Mouse (Mus musculus) heart, postnatal 4 days (tissue): ENCODE measurements around the gene Il20rb. TPM values are rescaled to one million over a fixed set of nuclear protein-coding genes. Genes with fewer than 3 reads are reported as not detected.

Source experiments
- DNase-seq: peaks from one replicate; pipeline ENCODE4 v3.0.0; 2021
- total RNA-seq, 2 experiments: library from RNA; stranded (reverse); gene quantifications; 2 replicates each; pipeline ENCODE4 v1.2.3; 2021

The Il20rb gene
- 1 to 10 TPM; 4.3 TPM for total RNA-seq

DNA sequence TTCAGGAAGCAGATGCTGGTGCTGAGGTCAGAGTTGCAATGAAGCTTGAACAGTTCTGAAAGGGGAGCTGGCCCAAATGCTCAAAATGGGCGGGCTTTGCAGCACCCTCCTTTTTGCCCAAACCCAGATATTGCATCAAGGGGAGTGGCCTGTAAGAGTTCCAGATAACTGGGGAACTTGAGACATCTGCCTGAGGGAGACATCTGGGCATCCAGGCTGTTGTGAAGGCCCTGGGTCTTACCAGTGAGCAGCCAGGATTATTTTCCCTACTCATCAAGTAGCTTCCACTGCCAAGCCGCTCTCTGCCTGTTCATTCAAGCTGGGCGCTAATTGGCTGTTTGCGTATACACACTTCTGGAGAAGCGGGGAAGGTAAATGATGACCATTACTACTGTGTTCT lies at the start of gene Il20rb:
Il20rb (minus strand) TSS at position 358 of the 400 bp plus-strand sequence.
- no peak for DNase-seq

DNA sequence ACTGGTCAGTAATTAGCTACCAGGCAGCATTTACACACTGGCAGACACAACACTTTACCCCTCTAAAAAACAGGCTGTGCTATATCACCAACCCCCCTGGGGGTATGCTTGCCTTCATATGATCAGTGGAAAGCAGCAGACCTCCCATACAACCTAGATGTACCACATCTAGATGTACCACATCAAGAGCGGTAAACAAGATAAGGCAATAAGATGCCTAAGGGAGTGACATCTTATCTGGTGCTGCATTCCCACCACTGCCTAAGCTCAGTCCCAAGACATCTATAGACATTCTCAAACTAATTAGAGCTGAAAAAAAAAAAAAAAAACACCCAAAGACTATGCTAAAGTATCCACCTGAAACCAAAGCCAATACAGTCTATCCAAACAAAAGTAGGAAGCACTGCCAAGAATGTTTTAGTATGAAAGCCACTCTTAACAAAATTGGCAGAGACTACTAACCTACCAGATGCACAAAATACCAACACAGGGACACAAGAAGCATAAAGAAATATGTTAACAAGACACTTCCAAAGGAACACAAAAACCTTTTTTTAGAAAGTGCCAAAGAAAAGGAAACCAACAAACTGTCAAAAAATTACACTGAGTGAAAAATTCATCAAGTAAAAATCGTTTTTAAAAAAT lies 49.2 kb upstream of the Il20rb start:
- DNase-seq: no peak

DNA sequence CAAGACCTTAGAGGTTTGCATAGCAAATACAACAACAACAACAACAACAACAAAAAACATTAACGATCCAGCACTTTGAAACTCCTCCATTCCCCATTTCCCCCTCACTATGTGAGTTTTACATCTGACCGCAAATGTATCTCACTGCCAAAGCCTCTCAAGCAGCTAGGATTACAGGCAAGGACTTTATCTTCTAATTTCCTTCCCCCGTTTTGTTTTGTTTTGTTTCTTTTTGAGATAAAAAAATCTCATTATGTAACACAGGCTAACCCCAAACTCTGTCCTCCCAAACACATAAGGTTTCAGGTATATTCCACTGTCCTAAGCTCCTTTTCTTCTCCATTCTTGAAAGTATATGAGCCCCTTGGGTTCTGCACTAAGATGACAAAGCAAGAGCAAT lies 48.1 kb upstream of the Il20rb start:
- no peak for DNase-seq

DNA sequence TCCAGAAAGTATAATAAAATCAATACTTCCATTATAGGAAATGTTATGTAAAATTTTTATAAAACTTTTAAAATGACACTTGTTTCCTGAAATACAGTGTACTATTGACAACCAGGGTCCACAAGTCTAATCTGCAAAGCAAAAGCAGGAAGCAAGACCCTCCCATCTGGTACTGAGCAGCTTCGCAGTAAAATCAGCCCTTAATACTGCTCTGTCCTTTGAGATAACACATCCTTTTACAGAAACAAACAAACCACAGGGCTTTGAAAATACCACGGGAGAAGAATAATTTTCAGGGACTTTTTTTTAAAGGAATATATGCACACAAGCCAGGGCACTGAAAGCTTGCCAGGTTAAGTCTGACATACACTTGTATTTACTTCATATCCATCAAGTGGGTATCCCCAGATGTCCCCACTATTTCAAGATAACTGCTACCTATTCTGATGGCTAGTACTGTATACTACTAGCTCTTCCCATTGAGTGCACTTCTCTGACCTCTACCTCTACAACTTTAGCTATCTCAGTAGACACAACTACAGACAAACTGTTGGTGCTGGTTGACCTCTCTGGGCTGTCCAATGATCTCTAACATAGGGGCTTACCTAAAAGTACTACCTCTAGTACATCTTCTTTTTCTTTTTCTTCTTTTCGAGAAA lies 46.4 kb upstream of the Il20rb start:
- no peak for DNase-seq

DNA sequence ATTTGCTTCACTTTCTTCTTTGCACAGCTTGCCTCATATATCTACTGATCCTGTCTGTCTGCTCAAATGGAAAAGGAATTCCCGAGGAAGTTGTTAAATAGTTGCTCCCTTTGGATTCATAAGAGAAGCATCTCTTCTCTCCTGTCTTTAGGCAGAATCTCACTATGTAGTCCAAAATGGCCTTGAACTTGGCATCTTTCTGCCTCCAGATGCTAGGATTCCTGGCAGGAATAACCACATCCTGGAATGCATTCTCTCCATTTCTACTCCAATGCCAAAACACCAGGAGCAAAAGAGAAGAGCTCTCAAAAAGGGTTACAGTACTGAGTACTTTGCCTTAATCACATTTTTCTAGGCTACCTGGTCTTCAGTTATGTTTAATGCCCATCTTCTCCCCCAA lies 44.7 kb upstream of the Il20rb start:
- DNase-seq: no peak

DNA sequence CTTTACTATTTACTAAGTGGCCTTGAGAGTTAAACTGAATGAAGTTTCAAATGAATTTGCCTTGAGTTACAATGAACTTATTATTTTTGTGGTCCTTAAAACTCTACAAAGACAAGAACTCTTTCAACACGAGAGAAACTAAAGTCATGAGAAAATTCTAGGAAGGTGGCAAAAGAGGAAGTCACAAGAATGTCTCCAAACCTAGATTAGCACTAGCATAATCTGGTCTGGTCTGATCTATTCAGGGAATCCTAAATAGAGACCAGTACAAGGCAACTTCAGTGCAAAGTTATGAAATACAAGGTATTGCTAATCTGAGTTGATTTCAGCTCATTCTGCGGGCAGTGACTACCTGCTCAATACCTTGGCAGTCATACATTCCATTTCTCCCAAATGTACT lies 38.6 kb upstream of the Il20rb start:
- DNase-seq: no peak

DNA sequence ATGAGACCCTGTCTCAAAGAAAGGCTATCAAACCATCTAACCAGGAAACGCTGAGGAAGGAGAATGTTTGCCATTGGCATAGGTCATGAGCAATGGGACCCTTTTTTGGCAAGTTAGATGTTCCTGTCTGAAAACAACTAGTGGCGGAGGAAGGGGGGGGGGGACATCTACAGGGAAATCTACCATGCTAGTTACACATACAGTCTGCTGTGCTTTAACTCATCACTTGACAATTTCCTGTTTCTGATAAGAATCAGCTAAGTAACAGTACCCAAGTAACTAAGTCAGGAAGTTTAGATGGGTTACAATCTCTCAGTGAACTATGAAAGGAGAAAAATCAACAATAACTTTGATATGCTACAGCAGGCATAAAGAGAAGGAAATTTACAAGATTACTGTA lies 35.4 kb upstream of the Il20rb start:
- no peak for DNase-seq

DNA sequence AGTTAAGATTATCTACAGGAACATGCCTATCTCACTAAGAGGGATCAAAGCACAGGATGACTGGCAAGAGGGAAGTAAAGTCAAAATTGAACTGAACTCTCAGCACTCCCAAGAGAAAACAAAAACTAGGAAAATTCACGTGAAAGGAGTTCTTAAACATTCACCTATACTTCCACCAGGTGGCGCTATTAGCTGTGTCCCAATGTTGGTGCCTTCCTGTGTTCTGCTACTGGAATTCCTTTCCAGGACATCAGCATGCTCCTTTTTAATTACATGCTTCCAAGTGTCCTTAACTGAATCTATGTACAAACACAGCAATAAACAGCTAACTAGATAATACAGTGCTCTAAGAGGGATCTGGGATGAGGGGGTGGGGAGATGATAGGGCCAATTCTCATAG lies 34.0 kb upstream of the Il20rb start:
- DNase-seq: peak; percentile 69

DNA sequence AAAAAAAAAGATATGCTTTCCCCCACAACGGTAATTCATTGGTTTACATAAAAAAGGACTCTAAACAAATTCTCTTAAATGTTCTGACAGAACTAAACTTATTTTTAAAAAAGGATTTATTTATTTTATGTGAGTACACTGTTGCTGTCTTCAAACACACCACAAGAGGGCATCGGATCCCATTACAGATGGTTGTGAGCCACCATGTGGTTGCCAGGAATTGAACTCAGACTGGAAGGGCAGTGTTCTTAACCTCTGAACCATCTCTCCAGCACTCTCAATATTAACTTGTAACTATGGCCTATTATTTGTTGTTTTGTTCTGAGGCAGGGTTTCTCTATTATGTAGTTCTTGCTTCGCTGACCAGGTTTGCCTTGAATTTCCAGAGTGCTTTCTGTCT lies 33.4 kb upstream of the Il20rb start:
- DNase-seq: no peak

DNA sequence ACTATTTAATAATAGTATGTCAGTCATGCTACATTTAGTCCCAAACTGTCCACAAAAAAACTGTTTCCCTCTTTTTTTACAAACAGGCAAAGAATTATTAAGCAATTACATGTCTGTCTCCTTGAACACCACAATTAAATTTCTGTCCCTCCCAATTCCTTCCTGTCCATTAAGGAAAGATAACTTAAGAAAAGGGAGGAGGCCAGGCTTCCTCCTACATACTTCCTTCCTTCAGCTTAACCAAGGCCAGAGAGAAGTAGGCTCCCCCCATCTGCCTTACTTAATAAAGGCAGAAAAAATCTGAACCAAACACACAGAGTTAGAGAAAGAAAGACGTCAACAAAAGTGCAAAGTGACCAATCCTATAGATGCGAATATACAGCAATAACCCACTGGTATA lies 21.0 kb upstream of the Il20rb start:
- DNase-seq: no peak

DNA sequence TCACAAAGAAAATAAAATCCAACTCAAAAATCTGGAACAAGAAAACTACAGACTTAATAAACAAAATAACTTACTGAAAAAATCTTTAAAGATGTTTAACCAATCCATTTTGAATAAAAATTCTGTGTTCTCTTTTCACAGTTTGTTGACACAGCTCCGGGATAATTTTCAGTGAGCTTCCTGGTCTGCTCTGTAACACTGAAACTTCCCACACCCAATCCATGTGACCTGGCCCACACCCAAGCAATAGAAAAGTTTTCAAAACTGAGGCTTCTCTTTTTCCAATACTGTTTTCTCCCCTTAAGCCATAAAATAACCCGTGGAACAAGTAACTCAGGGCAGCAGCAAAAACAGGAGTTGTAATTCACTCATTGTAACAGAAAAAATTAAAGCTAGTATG lies 20.1 kb upstream of the Il20rb start:
- DNase-seq: peak; percentile 58

DNA sequence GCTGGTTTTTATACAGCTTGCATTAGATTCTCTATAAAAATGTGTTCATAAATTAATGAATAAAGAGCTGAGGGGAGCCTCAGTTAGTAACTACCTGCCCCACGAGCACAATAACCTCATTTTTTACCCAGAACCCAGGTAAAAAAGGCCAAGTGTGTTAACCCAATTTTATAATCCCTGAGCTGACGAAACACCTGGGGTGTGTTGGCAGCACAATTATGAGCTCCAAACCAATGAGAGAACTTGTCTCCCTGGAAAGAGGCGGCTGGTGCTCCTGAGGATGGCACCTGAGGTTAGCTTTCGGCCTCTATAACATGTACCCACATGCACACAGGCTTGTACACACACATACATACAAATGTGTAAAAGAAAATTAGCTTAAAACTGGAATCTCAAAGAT lies 18.9 kb upstream of the Il20rb start:
- no peak for DNase-seq

DNA sequence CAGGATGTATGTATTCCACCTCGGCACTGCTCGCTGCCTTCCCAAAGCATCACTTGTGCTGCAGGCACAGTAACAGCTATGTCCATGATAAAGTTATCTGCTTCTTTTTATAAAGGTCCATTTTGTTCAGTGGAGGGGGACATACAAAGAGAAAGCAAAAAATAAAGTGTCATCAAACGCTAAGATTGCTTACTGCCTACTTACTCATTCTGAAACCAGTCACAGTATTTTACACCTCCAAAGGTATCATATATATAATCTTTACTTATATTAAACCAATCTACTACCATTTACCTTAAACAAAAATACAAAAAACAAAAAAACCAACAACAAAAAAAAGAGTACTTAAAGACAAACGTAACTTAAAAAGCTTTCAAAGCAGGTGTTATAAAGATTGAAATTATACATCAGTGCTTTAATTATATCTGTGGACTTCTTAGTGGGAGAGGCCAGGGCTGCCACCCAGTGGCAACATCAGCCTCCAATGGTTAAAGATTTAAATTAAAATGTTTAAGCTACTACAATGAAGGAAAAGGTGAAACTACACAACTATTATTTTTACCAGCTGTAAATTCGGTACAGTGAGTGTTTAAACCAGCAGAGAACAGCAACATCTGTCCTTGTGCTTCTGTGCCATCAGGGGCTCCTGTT lies 7.1 kb upstream of the Il20rb start:
- no peak for DNase-seq

DNA sequence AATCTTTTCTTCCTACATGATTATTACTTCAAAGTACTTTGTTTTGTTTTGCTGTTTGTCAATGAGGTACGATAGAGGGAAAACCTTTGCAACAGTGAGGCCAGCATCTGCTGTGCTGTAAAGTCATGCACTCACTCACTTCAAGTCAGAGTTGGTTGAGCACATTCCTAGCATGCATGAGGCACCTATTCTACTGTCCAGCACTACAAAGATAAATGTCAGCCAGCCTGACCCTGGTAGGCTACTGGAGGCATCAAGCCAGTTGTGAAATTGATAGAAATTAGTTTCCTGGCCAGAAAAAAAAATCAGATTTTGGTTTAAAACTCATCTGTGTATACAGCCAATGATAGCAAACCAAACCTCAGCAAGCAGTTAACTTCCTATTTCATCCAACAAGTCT lies 4.8 kb upstream of the Il20rb start:
- no peak for DNase-seq

DNA sequence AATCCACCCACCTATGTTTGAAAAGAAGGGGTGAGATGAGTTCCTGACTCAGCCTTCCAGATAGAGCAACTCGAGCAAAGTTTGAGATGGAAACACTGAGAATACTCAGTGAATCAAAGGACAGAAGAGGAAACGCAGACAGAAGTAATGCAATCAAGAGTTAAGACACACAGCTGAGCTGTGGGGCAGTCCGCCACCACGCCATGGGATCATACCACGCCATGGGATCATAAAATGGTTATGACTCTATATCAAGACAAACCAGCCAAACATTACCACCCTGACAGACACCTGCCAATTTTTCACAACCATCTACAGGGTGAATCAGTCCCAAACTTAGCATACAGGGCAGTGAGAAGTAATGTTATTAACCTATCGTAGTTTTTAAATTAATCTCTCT lies 2.4 kb upstream of the Il20rb start:
- no peak for DNase-seq

DNA sequence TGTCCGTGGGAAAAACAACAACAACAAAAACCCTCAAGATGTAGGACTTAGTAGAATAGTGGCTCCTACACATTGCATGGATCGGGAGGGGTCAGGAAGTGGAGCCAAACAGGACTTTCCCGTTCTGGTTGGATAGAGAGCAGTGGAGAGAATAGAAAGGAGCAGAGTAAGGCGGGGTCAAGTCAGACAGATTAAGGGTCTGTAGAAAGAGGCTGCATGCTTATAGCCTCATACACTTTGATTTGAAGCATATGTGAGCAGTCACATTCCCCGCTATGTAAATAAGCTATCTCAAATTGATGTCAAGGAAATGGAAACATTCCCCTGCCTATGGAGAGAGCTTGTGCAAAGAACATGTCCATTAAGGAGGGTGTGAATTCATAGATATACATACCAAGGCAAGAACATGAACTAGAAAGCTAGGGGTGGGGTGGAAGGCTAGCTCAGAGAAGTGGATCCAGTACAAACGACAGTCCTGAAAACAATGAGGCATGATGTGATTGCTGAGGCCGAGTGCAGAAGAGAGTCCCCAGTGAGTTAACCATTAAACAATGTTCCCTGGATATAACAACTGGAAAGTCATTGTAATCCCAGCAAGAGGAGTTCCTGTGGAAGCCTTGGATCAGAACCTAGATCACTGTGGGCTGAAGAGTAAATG lies 1.6 kb upstream of the Il20rb start:
- DNase-seq: no peak

DNA sequence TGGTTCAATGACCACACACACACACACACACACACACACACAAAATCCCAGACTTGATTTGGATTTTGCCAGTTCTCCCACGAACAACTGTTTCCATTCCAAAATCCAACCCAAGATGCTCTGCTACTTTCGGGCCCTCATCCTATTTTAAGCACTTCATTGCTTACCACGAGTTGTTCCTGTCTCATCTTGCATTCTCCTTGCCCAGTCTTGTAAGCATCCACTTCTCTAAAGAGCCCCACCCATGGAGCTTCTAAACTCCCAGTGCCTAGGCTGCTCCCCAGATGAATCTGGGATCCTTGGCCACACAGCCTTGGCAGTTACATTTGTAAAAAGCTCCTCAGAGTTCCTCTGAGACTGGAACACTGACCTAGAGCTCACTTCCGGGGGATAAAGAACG lies 3.3 kb downstream of the Il20rb start:
- no peak for DNase-seq

DNA sequence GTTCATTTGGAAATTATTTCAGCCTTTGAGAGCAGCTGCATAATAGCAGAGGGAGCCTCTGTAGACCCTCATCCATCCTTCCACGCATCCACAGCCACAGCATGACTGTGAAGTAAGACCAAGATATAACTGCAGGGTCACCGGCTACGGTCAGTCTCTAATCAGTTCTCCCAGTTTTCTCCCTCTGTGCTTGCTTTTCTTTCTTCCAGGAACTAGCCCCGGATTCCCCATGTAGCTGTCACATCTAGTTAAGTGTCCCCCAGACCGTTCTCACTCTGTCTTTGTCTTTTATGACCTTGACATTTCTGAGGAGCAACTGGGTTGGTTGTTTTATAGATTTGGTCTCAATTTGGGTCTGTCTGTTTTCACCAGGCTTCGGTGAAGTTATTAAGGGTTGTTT lies 5.0 kb downstream of the Il20rb start:
- no peak for DNase-seq

DNA sequence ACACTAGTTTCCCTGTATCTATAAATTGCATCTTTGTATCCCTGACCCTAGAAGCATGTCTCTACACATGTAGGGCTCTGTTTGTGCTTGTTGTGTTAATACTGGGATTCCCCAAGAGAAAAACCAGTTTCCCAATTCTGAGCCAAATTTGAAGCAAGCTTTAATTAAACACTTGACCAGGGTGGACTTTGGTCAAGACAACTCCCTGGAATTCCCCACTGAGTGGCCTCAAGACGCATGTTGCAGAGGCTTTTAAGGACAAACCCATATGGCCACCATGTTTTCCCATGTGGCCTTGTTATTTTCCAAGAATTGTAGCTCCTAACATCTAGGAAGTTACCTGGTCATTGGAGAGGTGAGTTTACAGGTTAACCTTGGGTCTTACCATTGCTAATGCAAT lies 12.5 kb downstream of the Il20rb start:
- DNase-seq: no peak

DNA sequence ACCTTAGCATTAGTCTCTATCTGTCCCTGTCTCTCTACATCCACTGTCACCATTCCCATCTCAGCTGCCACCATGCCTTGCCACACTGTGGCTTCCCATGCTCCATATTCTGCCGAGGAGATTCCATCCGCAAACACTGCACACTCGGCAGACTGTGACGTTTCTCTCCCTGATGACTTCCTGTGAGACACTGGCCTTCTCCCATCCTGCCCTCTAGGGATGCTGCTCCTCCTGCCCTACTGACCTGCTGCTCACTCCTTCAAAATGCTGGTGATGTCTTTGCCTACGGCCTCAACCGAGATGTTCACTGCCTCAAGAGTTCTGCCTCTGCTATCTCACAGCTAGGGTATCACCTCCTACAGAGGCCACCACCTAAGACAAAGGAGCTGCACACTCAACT lies 13.2 kb downstream of the Il20rb start:
- DNase-seq: no peak

DNA sequence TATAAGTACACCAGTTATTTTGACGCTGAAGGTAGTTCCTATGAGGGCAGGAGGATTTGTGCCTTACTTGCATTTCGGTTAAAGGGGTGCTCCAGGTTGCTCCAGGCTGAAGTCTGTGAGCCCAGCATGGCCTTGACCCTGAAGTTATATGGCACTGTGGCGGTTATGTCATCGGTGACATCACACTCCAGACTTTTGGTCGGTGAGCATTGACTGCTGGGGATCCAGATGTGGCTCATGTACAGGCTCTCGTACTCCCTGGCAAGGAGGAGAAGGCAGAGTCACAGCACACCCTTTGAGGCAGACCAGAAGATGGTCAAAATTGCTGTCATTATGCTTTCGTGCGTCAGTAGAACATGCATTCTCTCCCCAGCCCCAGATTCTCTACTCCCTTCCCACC lies 13.7 kb downstream of the Il20rb start:
- DNase-seq: no peak

DNA sequence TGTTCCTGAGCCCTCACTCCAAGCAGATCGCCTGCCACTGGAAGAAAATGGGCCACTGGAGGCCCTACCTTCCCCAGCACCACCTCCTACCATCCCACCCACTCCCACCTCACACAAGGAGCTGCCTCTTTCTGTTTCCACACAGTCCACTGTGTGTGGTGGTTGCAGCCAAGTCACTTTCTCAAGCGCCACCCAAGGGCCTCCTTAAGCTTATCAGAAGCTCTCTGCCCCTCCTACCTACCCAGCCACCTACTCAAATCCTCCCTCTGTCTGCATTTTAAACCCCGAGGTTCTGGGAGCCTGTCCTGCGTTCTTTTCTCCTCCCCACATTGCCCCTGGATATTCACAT lies 15.0 kb downstream of the Il20rb start:
- DNase-seq: no peak

DNA sequence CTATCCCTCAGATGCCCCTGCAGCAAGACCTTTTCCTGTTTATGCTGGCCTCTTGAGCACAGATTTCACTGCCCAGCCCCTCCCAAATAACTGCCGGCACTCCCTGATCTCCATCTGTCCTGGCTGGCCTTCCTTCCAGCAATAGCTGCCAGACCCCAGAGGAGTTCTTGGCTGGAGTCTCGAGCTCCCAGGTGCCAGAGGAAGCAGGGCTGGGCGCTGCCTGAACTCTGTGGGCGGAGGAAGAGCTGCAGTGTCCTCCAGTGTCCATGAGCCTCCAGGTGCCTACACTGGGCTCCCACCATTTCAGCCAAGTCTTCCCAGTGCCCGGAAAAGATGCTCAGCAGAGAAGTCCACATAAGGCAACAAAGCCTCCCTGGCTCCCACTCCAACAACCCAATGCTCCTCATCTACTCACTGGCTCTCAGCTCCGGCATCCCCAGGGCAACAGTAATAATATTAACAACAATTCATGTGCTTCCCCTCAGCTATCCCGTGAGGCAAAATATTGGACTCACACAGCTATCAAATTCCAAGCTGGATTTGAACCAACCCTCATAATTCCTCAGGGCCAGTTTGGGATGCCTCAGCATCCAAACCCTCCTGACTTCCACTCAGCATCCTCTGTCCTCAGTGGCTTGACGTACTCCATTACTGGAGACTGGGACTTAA lies 15.5 kb downstream of the Il20rb start:
- peak; percentile 60 for DNase-seq
